Mouse (Mus musculus): ENCODE data around the gene Man2c1.

DNA sequence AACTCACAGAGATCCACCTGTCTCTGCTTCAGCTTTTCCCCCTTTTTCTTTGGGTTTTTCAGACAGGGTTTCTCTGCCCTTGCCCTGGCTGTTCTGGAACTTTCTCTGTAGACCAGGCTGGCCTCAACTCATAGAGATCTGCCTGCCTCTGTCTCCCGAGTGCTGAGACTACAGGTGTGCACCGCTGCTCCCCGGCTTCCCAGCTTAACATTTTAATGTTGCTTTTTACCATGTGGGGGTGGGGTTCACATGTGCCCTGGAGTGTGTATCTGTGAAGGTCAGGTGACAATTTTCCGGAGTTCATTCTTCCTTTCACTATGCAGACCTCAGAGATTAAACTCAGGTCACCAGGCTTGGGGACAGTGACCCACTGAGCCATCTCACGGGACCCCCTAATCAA, 19.7 kb downstream of the Man2c1 start:
- TF ChIP-seq POLR2A (IDR thresholded peaks at IDR 0.05; ENCODE audit: low read depth, low read length) (no peak), NRF1 (IDR thresholded peaks at IDR 0.05; ENCODE audit: low read depth, low read length) (no peak), TCF12 (IDR thresholded peaks at IDR 0.05; ENCODE audit: low read depth, low read length) (no peak), HCFC1 (IDR thresholded peaks at IDR 0.05; ENCODE audit: low read depth, low read length) (no peak), CTCF (conservative IDR thresholded peaks at IDR 0.05 in 1 of 2, IDR thresholded peaks at IDR 0.05 in 1 of 2; ENCODE audit: low read depth in 2 of 2, low read length in 2 of 2) (no peak)
